Mouse (Mus musculus) embryonic fibroblast, embryonic 13.5 days (primary cell): Measurements from ENCODE around the gene Myh14.

Source experiments
- CTCF ChIP-seq: IDR thresholded peaks from 2 replicates; pipeline ENCODE4 v1.5.1; 2011; ENCODE audit warnings: mild to moderate bottlenecking, control low read depth, low read length, moderate library complexity, borderline replicate concordance; ENCODE audit not compliant: insufficient read depth
- POLR2A ChIP-seq: IDR thresholded peaks from 2 replicates; pipeline ENCODE4 v1.6.1; 2011; ENCODE audit warnings: low read depth, mild to moderate bottlenecking, control low read depth, low read length, moderate library complexity

DNA sequence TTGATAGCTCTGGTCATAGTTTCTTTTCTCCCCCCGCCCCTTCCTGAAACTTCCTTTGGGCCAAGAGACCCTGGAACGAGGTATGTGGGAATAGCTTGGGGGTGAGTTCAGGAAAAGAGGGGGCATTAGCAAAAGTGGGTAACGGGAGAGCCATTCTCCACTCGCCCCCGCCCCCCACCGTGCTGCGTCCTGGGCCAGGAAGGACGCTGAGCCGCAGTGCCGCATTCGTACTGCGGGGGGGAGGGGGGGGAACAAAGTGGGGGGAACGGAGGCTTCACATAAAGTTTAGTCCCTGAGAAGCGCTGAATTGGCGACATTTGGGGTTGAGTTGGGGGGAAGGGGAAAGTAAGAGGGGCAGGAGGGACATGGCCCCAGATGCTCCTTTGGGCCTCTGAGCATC is 77.6 kb downstream of the Myh14 start:
- no peak for TF ChIP-seq CTCF
- TF ChIP-seq POLR2A = no peak
